Mouse (Mus musculus) liver, postnatal 0 days (tissue): ENCODE data around the gene Wdr20.

Source experiments
- CTCF ChIP-seq: sonication (generic); IDR thresholded peaks from 2 replicates; pipeline ENCODE4 v1.5.1; 2016; ENCODE audit warnings: antibody characterized with exemption, low read depth
- EP300 ChIP-seq: IDR thresholded peaks from 2 replicates; pipeline ENCODE4 v1.6.1; 2016; ENCODE audit warnings: antibody characterized with exemption, low read depth, mild to moderate bottlenecking

- TF ChIP-seq CTCF (no peak), EP300 (no peak)
Measured at GRCm38 (mm10) chr12:110698080-110698479, 39.7 kb upstream of the Wdr20 start.
